Mouse (Mus musculus) heart, embryonic 13.5 days (tissue): ENCODE results near the gene Naxd. TPM values are rescaled to one million over a fixed set of nuclear protein-coding genes. Genes with fewer than 3 reads are reported as not detected.
"Not testable (repeated sequence)": the region's sequence is repeated elsewhere in the genome, so short reads cannot be mapped to it uniquely, and the experiment has no call there.

Source experiments
- ATAC-seq: fragments of 200-750 bp; cut with Nextera tagmentation; 2 replicates; pipeline ENCODE4 v1.8.0; 2017; ENCODE audit warnings: moderate TSS enrichment; ENCODE audit not compliant: insufficient number of reproducible peaks, low FRiP score, low TSS enrichment; ENCODE audit errors: extremely low read depth
- H3K27ac ChIP-seq: fragments of 300-500 bp; sonication (generic); replicated peaks from 2 replicates; pipeline ENCODE4 v1.5.1; 2015; ENCODE audit warnings: moderate library complexity, mild to moderate bottlenecking, inconsistent platforms
- H3K27me3 ChIP-seq: fragments of 300-500 bp; sonication (generic); replicated peaks from 2 replicates; pipeline ENCODE4 v1.6.1; 2015; ENCODE audit warnings: mild to moderate bottlenecking, inconsistent platforms
- H3K36me3 ChIP-seq: fragments of 300-500 bp; sonication (generic); 2 replicates; pipeline ENCODE4 v1.6.1; 2015; ENCODE audit warnings: mild to moderate bottlenecking, inconsistent platforms
- H3K4me1 ChIP-seq: fragments of 300-500 bp; sonication (generic); 2 replicates; pipeline ENCODE4 v1.6.1; 2015; ENCODE audit warnings: inconsistent platforms
- H3K4me2 ChIP-seq: fragments of 300-500 bp; sonication (generic); 2 replicates; pipeline ENCODE4 v1.6.1; 2015; ENCODE audit warnings: inconsistent platforms, mild to moderate bottlenecking, moderate library complexity
- H3K4me3 ChIP-seq: fragments of 300-500 bp; sonication (generic); 2 replicates; pipeline ENCODE4 v1.5.1; 2015; ENCODE audit warnings: moderate library complexity, mild to moderate bottlenecking, inconsistent platforms
- H3K9ac ChIP-seq: fragments of 300-500 bp; sonication (generic); 2 replicates; pipeline ENCODE4 v1.6.1; 2015; ENCODE audit warnings: inconsistent platforms, mild to moderate bottlenecking, moderate library complexity
- H3K9me3 ChIP-seq: fragments of 300-500 bp; sonication (generic); 2 replicates; pipeline ENCODE4 v1.6.1; 2016; ENCODE audit warnings: inconsistent platforms
- WGBS: fragments of 180-500 bp; shearing (Covaris S2); methylation state at CpG from one replicate; pipeline ENCODE4 v1.1.7; 2015; ENCODE audit warnings: mixed read lengths; 5-methylcytosine and 5-hydroxymethylcytosine counted together
- polyA plus RNA-seq: library from polyadenylated mRNA; unstranded; fragments of >200 nt; fragmentation: Nextera tagmentation; extraction: Ambion mirVana; gene quantifications from 2 replicates; pipeline ENCODE4 v1.2.1, GENCODE M21; 2015

Naxd gene
- polyA plus RNA-seq, 1 experiment from 2014 or later = 73.5 TPM

DNA sequence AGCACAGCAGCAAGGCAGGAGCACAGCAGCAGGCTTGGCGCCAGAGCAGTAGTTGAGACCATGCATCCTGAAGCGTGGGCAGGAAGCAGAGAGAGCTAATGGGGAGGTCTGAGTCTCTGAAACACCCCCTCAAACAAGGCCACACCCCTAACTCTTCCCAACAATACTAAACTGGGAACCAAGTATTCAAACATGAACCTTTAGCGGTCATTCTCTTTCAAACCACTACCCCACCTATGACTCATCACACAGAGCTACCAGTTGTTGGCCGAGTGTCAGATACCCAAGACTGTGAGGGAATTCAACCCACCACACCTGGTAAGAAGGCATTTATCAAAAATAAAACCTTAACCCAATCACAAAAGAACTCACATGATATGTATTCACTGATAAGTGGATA lies 10.1 kb upstream of the Naxd start:
- Histone ChIP-seq H3K4me3 (no peak overlapping the region), H3K9me3 (no peaks in the 10 kb centered on the region), H3K4me2 (no peak overlapping the region), H3K27ac (no peak overlapping the region), H3K36me3 (no peaks in the 10 kb centered on the region), H3K4me1 (peaks cover 3% of the 10 kb centered on the region), H3K27me3 (peaks cover 36% of the 10 kb centered on the region), H3K9ac (0 out of 2 replicates have a peak overlapping the region, but pooled peaks have one; percentile 19)
- 50% methylated on average over 4 of the region's 4 CpGs for WGBS
- no peak for ATAC-seq

DNA sequence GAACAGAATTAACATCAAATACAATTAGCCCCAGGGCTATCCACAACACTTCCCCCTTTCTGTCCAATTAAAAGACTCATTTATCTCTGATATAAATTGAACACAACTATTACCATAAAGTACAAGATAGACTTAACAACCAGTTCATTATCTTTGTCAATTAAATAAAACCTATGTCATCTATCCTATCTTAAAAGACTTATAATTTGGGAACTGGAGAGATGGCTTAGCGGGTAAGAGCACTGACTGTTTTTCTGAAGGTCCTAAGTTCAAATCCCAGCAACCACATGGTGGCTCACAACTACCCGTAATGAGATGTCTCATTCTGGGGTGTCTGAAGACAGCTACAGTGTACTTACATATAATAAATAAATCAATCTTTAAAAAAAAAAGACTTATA lies 5.0 kb upstream of the Naxd start:
- H3K9me3 ChIP-seq, H3K4me1 ChIP-seq, H3K27ac ChIP-seq, H3K9ac ChIP-seq, H3K4me2 ChIP-seq, H3K36me3 ChIP-seq, ATAC-seq, H3K4me3 ChIP-seq: not testable (repeated sequence)
- 74% methylated on average over 2 of the region's 2 CpGs for WGBS
- H3K27me3 ChIP-seq = peaks cover 52% of the 10 kb centered on the region

DNA sequence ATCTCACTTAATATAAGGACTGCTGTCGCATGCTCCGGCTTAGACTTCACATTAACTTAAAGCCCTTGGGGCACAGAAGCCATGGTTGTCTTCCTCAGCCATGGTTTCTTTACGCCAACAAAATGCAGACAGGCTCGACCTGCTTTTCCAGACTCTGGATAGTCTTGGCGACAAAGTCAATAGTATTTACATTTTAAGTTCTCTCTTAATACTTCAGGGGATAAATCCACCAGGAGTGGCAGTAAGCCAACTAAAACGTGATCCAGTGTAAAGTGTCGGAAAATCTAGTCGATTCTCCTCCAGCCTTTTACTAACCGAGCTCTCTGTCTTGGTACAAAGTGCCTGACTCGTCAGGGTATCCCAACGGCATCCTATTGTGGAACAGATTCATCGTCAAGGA lies 975 bp downstream of the Naxd start:
- 68% methylated on average over 12 of the region's 12 CpGs for WGBS
- peak overlapping the region; percentile 95 for H3K9ac ChIP-seq
- peaks cover 18% of the 10 kb centered on the region for H3K4me1 ChIP-seq
- peaks cover 17% of the 10 kb centered on the region for H3K27me3 ChIP-seq
- ATAC-seq = no peak
- peak overlapping the region; percentile 93 for H3K4me3 ChIP-seq
- H3K9me3 ChIP-seq = no peaks in the 10 kb centered on the region
- no peak overlapping the region for H3K27ac ChIP-seq
- peak overlapping the region; percentile 70 for H3K4me2 ChIP-seq
- peaks cover 19% of the 10 kb centered on the region for H3K36me3 ChIP-seq

DNA sequence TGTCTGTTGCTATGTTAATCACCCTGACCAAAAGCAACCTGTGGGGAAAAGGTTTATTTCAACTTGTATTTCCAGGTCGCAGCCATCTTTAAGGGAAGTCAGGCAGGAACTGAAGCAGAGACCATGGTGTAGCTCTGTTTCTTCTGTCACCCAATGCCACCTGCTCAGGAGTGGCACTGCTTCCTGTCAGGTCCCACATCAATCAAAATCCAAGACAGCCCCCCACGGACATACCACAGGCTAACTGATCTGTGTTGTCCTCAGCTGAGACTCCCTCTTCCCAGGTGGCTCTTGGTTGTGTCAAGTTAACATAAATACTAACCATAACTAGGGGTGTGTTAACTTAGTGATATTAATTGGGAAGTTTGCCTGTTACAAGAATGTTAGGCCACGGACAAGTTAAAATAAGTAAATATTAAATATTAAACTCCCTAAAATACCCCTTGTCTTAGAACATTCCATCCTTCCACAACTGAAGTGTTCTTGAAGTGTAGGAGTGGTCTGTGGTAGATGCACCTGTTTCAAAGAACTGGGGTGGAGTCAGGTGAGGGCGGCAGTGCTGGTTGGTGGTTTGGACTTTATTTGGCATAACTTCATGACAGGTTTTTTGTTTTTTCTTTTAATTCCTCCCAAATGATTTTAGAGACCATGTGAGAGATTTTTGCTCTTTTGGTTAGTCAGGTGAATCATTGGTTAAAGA lies 1.6 kb downstream of the Naxd start:
- H3K4me1 ChIP-seq = peaks cover 18% of the 10 kb centered on the region
- no peaks in the 10 kb centered on the region for H3K9me3 ChIP-seq
- no peak overlapping the region for H3K9ac ChIP-seq
- no peak overlapping the region for H3K27ac ChIP-seq
- peak overlapping the region; percentile 93 for H3K4me3 ChIP-seq
- H3K4me2 ChIP-seq = peak overlapping the region; percentile 70
- peaks cover 16% of the 10 kb centered on the region for H3K27me3 ChIP-seq
- WGBS = 77% methylated on average over 4 of the region's 4 CpGs
- peaks cover 26% of the 10 kb centered on the region for H3K36me3 ChIP-seq
- ATAC-seq = no peak

DNA sequence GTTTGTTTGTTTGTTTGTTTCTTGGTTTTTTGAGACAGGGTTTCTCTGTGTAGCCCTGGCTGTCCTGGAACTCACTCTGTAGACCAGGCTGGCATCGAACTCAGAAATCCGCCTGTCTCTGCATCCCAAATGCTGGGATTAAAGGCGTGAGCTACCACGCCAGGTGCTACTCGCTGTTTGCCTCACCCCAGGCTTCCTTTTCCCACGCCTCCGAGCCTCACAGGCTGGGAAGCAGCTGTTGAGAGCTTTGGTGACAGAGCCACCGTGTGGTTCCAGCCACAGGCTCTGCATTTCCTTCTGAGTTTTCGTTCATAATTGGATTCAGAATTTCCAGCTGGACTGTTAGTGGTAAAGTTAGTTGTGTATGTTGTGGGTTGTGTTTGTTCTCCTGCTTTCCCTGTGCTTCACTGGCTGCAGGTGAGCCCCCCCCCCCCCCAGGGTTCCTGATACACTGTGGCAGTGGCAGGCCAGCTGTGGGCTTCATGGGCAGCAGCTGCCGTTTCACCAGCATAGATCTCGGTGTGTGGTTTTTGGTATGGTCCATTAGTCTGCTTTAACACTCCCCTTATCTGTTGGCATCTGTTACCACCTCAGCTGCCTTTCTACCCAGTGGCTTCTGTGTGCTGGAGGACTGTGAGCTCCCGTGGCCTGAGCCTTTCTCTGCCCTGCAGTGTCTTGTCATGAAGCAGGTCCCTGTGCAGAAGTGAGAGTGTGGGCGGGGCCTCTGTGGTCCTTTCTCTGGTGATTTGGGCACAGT lies 6.3 kb downstream of the Naxd start:
- no peak for ATAC-seq
- no peak overlapping the region for H3K4me2 ChIP-seq
- peaks cover 71% of the 10 kb centered on the region for H3K36me3 ChIP-seq
- no peak overlapping the region for H3K9ac ChIP-seq
- 79% methylated on average over 13 of the region's 13 CpGs for WGBS
- H3K27ac ChIP-seq = no peak overlapping the region
- no peaks in the 10 kb centered on the region for H3K9me3 ChIP-seq
- H3K4me3 ChIP-seq = no peak overlapping the region
- H3K27me3 ChIP-seq = no peaks in the 10 kb centered on the region
- peaks cover under 1% of the 10 kb centered on the region; the same call in 1 of the 2 replicates for H3K4me1 ChIP-seq

DNA sequence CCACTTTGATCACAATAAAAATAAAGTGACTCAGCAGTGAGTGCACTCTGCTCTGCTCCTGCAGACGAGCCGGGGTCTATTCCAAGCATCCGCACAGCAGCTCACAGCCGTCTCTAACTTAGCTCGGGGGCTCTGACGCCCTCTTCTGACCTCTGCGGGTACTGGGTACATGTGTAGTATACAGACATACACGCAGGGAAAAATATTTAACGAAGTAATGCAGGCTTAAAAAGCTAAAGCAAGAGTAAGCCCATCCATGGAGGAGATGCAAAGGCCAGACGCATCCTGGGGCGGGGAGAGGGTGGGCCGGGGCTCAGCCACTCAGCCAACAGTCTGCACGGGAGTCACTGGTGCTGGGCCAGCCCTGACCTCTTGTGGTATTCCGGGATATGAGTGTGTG lies 8.8 kb downstream of the Naxd start:
- Histone ChIP-seq H3K36me3 (peaks cover 95% of the 10 kb centered on the region), H3K9me3 (no peaks in the 10 kb centered on the region)

DNA sequence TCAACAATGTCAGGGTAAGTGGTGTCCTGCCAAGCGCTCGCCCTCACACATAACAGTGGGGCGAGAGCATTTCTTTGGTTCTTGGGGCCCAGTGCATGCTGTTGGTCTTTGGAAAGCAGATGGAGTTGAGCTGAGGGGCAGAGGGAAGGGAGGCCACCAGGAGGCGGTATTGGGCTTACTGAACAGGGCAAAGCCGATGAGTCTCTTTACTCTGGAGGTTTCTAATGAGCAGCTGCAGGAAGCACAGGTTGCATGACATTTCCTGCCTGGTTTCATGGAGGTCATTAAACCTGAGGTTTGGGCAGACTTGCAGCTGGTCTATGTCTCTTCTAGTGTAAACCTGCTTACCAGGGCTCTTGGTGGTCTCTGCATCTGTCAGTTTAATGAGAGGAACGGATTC lies 9.5 kb downstream of the Naxd start:
- 70% methylated on average over 6 of the region's 6 CpGs for WGBS
- Histone ChIP-seq H3K4me2 (no peak overlapping the region), H3K4me3 (no peak overlapping the region), H3K27ac (no peak overlapping the region), H3K9ac (no peak overlapping the region), H3K9me3 (no peaks in the 10 kb centered on the region), H3K27me3 (no peaks in the 10 kb centered on the region), H3K36me3 (peaks cover 96% of the 10 kb centered on the region), H3K4me1 (no peaks in the 10 kb centered on the region)
- no peak for ATAC-seq

More for the DNA sequence above, 8.8 kb downstream of the Naxd start:
- Histone ChIP-seq H3K4me1 (no peaks in the 10 kb centered on the region), H3K27ac (no peak overlapping the region), H3K27me3 (no peaks in the 10 kb centered on the region), H3K4me2 (no peak overlapping the region), H3K9ac (no peak overlapping the region), H3K4me3 (no peak overlapping the region)
- no peak for ATAC-seq
- 82% methylated on average over 14 of the region's 14 CpGs for WGBS

DNA sequence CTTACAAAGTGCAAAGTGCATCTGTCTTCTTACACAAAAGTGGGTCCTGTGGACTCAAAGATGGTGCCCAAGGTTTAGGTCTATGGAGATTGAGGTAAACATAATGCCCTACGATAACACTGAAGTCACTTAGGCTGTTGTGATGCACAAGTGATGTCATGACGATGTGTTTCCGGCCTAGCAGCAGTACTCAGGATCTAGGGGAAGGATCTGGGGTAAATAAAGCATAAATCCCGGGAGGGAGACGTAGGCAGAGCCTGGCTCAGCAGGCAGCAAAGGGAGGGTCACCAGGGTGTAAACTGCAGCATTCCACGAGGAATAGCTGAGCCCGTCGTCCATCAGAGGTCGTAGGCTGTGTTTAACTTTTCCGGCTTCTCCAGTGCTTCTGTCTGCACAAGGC lies 11.6 kb downstream of the Naxd start:
- no peak overlapping the region for H3K9ac ChIP-seq
- no peak overlapping the region for H3K27ac ChIP-seq
- no peaks in the 10 kb centered on the region for H3K9me3 ChIP-seq
- peaks cover 98% of the 10 kb centered on the region for H3K36me3 ChIP-seq
- no peaks in the 10 kb centered on the region for H3K27me3 ChIP-seq
- no peaks in the 10 kb centered on the region for H3K4me1 ChIP-seq
- 86% methylated on average over 10 of the region's 10 CpGs for WGBS
- no peak overlapping the region for H3K4me3 ChIP-seq
- ATAC-seq = no peak
- H3K4me2 ChIP-seq = no peak overlapping the region

DNA sequence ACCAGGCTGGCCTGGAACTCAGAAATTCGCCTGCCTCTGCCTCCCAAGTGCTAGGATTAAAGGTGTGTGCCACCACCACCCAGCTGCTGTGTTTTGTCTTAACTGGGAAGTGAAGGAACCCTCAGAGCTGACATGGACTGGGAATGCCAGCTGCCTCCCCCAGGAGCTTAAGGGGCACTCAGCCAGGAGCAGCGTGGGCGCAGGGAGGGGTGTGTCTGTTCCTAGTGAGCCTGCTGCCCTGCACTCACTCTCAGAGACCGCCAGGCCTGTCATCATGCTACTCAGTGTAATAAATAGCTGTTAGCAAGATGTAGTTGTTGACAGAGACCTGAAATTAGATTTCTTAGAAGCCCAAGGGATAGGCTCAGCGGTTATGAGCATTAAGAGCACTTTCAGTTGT lies 13.7 kb downstream of the Naxd start:
- WGBS = 72% methylated on average over 5 of the region's 5 CpGs
- no peak overlapping the region for H3K4me2 ChIP-seq
- H3K9me3 ChIP-seq = no peaks in the 10 kb centered on the region
- 0 out of 2 replicates have a peak, but pooled peaks cover 3% of the 10 kb centered on the region for H3K4me1 ChIP-seq
- peaks cover 98% of the 10 kb centered on the region for H3K36me3 ChIP-seq
- no peaks in the 10 kb centered on the region for H3K27me3 ChIP-seq
- H3K27ac ChIP-seq = no peak overlapping the region
- no peak overlapping the region for H3K9ac ChIP-seq
- H3K4me3 ChIP-seq = no peak overlapping the region
- ATAC-seq = no peak

DNA sequence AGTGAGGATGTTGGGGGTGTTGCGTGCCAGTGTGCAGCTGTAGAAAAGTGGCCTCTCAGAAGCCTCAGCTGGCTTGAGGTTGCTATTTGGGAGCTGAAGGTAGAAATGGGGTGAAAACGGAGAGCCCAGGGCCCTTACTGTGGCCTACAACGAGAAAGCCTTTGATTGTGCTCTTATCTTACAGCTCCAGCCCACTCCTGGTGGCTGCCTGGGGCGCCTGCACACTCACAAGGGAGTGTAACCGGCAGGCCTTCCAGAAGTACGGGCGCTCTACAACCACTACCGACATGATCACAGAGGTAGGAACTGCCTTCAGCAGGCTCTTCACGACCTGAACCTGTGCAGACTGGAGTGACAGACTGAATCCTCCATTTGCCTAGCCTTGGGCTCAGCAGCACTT lies 15.4 kb downstream of the Naxd start:
- H3K36me3 ChIP-seq = peaks cover 98% of the 10 kb centered on the region
- H3K9ac ChIP-seq = no peak overlapping the region
- H3K27ac ChIP-seq = no peak overlapping the region
- ATAC-seq = no peak
- H3K27me3 ChIP-seq = no peaks in the 10 kb centered on the region
- H3K4me2 ChIP-seq = no peak overlapping the region
- no peaks in the 10 kb centered on the region for H3K9me3 ChIP-seq
- 0 out of 2 replicates have a peak, but pooled peaks cover 3% of the 10 kb centered on the region for H3K4me1 ChIP-seq
- 66% methylated on average over 9 of the region's 9 CpGs for WGBS
- H3K4me3 ChIP-seq = no peak overlapping the region

DNA sequence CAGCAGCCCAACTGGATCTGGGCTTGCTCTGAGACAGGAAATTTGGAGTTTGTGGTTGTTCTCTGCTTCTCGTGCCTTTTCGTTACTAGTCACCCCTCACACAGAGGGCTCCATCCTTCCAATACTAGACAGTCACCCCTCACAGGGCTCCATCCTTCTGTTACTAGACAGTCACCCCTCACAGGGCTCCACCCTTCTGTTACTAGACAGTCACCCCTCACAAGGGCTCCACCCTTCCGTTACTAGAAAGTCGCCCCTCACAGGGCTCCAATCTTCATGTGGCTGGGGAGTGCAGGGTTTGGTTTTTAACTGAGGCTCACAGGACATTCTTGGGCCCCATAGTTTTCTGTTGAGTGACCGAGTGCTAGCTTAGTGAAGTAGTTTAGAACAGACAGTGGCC lies 15.9 kb downstream of the Naxd start:
- Histone ChIP-seq H3K27me3 (no peaks in the 10 kb centered on the region), H3K9ac (no peak overlapping the region), H3K36me3 (peaks cover 99% of the 10 kb centered on the region), H3K4me3 (no peak overlapping the region), H3K4me1 (0 out of 2 replicates have a peak, but pooled peaks cover 3% of the 10 kb centered on the region), H3K27ac (no peak overlapping the region), H3K9me3 (no peaks in the 10 kb centered on the region), H3K4me2 (no peak overlapping the region)
- 82% methylated on average over 5 of the region's 5 CpGs for WGBS
- ATAC-seq = no peak
